Mouse (Mus musculus): ENCODE data around the gene Ffar1. TPM values are rescaled to one million over a fixed set of nuclear protein-coding genes. Genes with fewer than 3 reads are reported as not detected.

Gene Ffar1
- polyA plus RNA-seq, 1 experiment from 2014 or later, result not detected

GRCm38 (mm10) chr7:30810319-30810718 is 51.0 kb downstream of the Ffar1 start:
- peaks cover 9% of the 10 kb centered on the region for H3K4me1 ChIP-seq (replicated peaks; ENCODE audit: control insufficient read depth, insufficient read depth, low read length)
- H3K27ac ChIP-seq (ENCODE audit: low read depth, low read length), result no peak overlapping the region
- no peak overlapping the region for H3K4me3 ChIP-seq (ENCODE audit: low read depth, low read length)
- H3K9me3 ChIP-seq (ENCODE audit: control insufficient read depth, low read length), result no peaks in the 10 kb centered on the region
- H3K9ac ChIP-seq (ENCODE audit: low read depth, low read length), result no peak overlapping the region
- H3K27me3 ChIP-seq (replicated peaks; ENCODE audit: control insufficient read depth, insufficient read depth, low read length), result no peaks in the 10 kb centered on the region
- ATAC-seq (replicated peaks; ENCODE audit: low FRiP score), result no peak
- no peaks in the 10 kb centered on the region for H3K36me3 ChIP-seq (ENCODE audit: control insufficient read depth, insufficient read depth, low read length)
- H3K4me2 ChIP-seq, result no peak overlapping the region
- WGBS, result 51% methylated on average over 6 of the region's 6 CpGs
- DNase-seq (ENCODE audit: low spot score), result no peak

Other genes with a start within 250 kb of the Ffar1 start
- 0.66 and 1.5 TPM in 2 replicates for gene Upk1a, start 248.7 kb downstream of the Ffar1 start, polyA plus RNA-seq (2014; fragmentation: Nextera tagmentation; extraction: Ambion mirVana)
- gene Cox6b1, start 235.4 kb downstream of the Ffar1 start, polyA plus RNA-seq (2014; fragmentation: Nextera tagmentation; extraction: Ambion mirVana), result 809 and 909 TPM in 2 replicates
- gene Etv2, start 225.7 kb downstream of the Ffar1 start, polyA plus RNA-seq (2014; fragmentation: Nextera tagmentation; extraction: Ambion mirVana), result 0.16 and 0.17 TPM in 2 replicates
- gene Rbm42, start 211.2 kb downstream of the Ffar1 start, polyA plus RNA-seq (2014; fragmentation: Nextera tagmentation; extraction: Ambion mirVana), result 101 TPM in 2 replicates
- 64.3 and 65.6 TPM in 2 replicates for gene Haus5, start 196.6 kb downstream of the Ffar1 start, polyA plus RNA-seq (2014; fragmentation: Nextera tagmentation; extraction: Ambion mirVana)
- not detected in 2 replicates for gene Pmis2, start 190.0 kb downstream of the Ffar1 start, polyA plus RNA-seq (2014; fragmentation: Nextera tagmentation; extraction: Ambion mirVana)
- gene 2200002J24Rik, start 162.6 kb downstream of the Ffar1 start, polyA plus RNA-seq (2014; fragmentation: Nextera tagmentation; extraction: Ambion mirVana), result 0.53 TPM in 1 of 2 replicates, not detected in the other
- 1.5 and 1.9 TPM in 2 replicates for gene Atp4a, start 149.4 kb downstream of the Ffar1 start, polyA plus RNA-seq (2014; fragmentation: Nextera tagmentation; extraction: Ambion mirVana)
- gene Tmem147, start 132.0 kb downstream of the Ffar1 start, polyA plus RNA-seq (2014; fragmentation: Nextera tagmentation; extraction: Ambion mirVana), result 168 and 181 TPM in 2 replicates
- 0.31 and 0.44 TPM in 2 replicates for gene Gapdhs, start 117.9 kb downstream of the Ffar1 start, polyA plus RNA-seq (2014; fragmentation: Nextera tagmentation; extraction: Ambion mirVana)
- gene Sbsn, start 110.1 kb downstream of the Ffar1 start, polyA plus RNA-seq (2014; fragmentation: Nextera tagmentation; extraction: Ambion mirVana), result 0.07 and 0.21 TPM in 2 replicates
- not detected in 2 replicates for gene Dmkn, start 97.8 kb downstream of the Ffar1 start, polyA plus RNA-seq (2014; fragmentation: Nextera tagmentation; extraction: Ambion mirVana)
- not detected in 2 replicates for gene Krtdap, start 73.7 kb downstream of the Ffar1 start, polyA plus RNA-seq (2014; fragmentation: Nextera tagmentation; extraction: Ambion mirVana)
- 0.36 and 0.47 TPM in 2 replicates for gene Ffar2, start 37.8 kb downstream of the Ffar1 start, polyA plus RNA-seq (2014; fragmentation: Nextera tagmentation; extraction: Ambion mirVana)
- not detected in 2 replicates for gene Ffar3, start 5.4 kb downstream of the Ffar1 start, polyA plus RNA-seq (2014; fragmentation: Nextera tagmentation; extraction: Ambion mirVana)
- gene Cd22, start 18.8 kb upstream of the Ffar1 start, polyA plus RNA-seq (2014; fragmentation: Nextera tagmentation; extraction: Ambion mirVana), result 0.07 TPM in 1 of 2 replicates, not detected in the other
- gene Mag, start 53.3 kb upstream of the Ffar1 start, polyA plus RNA-seq (2014; fragmentation: Nextera tagmentation; extraction: Ambion mirVana), result 0.08 and 0.23 TPM in 2 replicates
- not detected in 2 replicates for gene Hamp2, start 63.1 kb upstream of the Ffar1 start, polyA plus RNA-seq (2014; fragmentation: Nextera tagmentation; extraction: Ambion mirVana)
- gene Hamp, start 82.5 kb upstream of the Ffar1 start, polyA plus RNA-seq (2014; fragmentation: Nextera tagmentation; extraction: Ambion mirVana), result not detected in 2 replicates
- 17.8 and 19.9 TPM in 2 replicates for gene Usf2, start 95.2 kb upstream of the Ffar1 start, polyA plus RNA-seq (2014; fragmentation: Nextera tagmentation; extraction: Ambion mirVana)
- 39.7 and 43.0 TPM in 2 replicates for gene Lsr, start 111.9 kb upstream of the Ffar1 start, polyA plus RNA-seq (2014; fragmentation: Nextera tagmentation; extraction: Ambion mirVana)
- 3.2 and 4.1 TPM in 2 replicates for gene Fam187b, start 112.2 kb upstream of the Ffar1 start, polyA plus RNA-seq (2014; fragmentation: Nextera tagmentation; extraction: Ambion mirVana)
- 28.1 and 31.1 TPM in 2 replicates for gene Fxyd5, start 180.9 kb upstream of the Ffar1 start, polyA plus RNA-seq (2014; fragmentation: Nextera tagmentation; extraction: Ambion mirVana)
- 1.9 and 2.6 TPM in 2 replicates for gene Fxyd7, start 189.9 kb upstream of the Ffar1 start, polyA plus RNA-seq (2014; fragmentation: Nextera tagmentation; extraction: Ambion mirVana)
- gene Fxyd1, start 195.6 kb upstream of the Ffar1 start, polyA plus RNA-seq (2014; fragmentation: Nextera tagmentation; extraction: Ambion mirVana), result 23.5 and 35.8 TPM in 2 replicates
- gene Lgi4, start 197.8 kb upstream of the Ffar1 start, polyA plus RNA-seq (2014; fragmentation: Nextera tagmentation; extraction: Ambion mirVana), result 0.30 and 0.45 TPM in 2 replicates
- 1.2 and 1.7 TPM in 2 replicates for gene Fxyd3, start 215.1 kb upstream of the Ffar1 start, polyA plus RNA-seq (2014; fragmentation: Nextera tagmentation; extraction: Ambion mirVana)

All from liver, embryonic 11.5 days (tissue).